Mouse (Mus musculus): ENCODE data around the gene Dap.

- no peak for TF ChIP-seq CTCF (IDR thresholded peaks at IDR 0.05; ENCODE audit: low read depth, low read length)
- no peak for TF ChIP-seq POLR2A (IDR thresholded peaks at IDR 0.05; ENCODE audit: extremely low read depth, insufficient read depth, low read length)
Observed at GRCm38 (mm10) chr15:31176566-31176965, 47.5 kb upstream of the Dap start.

All from liver, adult 2 months (tissue).